Mouse (Mus musculus): ENCODE results near the gene Tldc1.

The Tldc1 gene

GRCm38 (mm10) chr8:119801168-119801567 lies 23.0 kb upstream of the Tldc1 start:
- DNase-seq (ENCODE audit: low read depth), result peak; percentile 81

- DNase-seq (ENCODE audit: low read depth), result no peak
Measured at GRCm38 (mm10) chr8:119798965-119799264, 20.7 kb upstream of the Tldc1 start.

- DNase-seq (ENCODE audit: low read depth), result peak; percentile 84
Measured at GRCm38 (mm10) chr8:119798170-119798964, 20.2 kb upstream of the Tldc1 start.

GRCm38 (mm10) chr8:119795651-119796050 lies 17.4 kb upstream of the Tldc1 start:
- no peak for DNase-seq (ENCODE audit: low read depth)

DNA sequence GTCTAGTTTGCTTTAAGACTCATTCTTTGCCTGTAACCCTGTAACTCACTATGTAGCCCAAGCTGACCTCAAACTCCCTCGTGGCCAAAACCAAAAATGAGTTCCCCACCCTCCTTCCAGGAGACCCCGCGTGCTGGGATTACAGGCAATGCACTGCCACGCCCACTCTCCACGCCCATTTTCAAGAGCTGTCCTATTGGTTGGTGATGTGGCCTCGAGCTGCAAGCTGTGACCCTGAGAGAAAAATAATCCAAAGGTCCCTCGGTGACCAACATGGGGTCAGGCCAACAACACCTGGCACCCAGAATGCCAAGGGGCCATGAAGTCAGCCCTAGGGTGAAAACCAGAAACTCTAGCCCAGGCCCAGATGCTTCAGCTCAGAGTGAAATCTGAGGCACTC lies 16.5 kb upstream of the Tldc1 start:
- no peak for DNase-seq (ENCODE audit: low read depth)

GRCm38 (mm10) chr8:119791804-119792704 lies 13.8 kb upstream of the Tldc1 start:
- peak; percentile 75 for DNase-seq (ENCODE audit: low read depth)

DNA sequence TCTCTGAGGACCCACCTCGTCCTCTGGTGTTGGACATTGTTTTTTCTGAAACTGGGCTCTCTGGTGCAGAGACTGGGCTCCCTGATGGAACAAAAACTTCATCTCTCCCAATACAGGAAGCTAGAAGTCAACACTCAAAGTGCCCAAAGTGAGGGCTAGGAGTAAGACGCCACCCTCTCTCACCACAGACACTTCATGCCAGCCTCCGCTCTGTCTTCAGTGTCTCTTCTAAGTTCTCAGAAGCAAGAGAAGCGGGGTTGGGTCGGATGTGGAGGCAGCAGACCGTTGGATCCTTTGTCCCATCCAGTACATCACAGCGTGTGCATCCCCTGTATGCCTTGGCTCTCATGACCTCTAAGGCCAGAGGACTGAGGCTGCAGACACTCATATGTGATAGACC lies 11.4 kb upstream of the Tldc1 start:
- no peak for DNase-seq (ENCODE audit: low read depth)

DNA sequence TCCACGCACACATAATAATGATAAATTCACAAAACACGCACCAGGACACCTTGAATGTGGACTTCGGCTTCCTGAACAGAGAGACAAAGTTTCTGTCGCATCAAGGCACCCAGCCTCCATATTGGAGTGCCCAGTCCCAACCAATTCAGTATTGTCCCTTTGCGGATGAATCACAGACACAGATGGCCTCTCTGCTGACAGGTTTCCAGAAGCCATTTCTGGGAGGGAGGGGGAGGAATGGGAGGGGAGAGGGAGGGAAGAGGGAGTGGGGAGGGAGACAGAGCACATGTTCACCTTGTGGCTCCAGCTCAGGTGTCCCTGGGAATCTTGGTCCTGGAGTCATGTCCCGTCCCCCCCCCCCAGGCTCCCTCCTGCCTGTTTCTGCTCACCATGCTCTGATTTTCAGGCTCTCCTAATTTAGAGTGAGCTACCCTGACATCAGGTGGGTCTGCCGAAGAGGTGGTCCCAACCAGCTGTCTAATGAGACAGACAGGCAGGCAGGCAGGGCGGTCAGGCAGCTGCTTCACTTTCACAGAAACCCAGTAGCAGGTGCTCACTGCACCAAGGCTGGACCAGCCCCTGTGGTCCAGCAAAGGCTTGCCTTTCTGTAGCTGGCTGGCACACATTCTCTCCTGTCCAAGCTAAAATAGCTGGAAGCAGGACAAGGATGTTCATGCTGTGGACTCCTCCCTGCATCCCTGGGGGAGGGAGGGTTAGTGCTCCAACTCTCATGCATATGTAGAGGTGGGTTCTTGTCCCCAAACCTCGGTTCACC lies 10.6 kb upstream of the Tldc1 start:
- no peak for DNase-seq (ENCODE audit: low read depth)

- no peak for DNase-seq (ENCODE audit: low read depth)
Measured at GRCm38 (mm10) chr8:119787341-119787740, 9.1 kb upstream of the Tldc1 start.

DNA sequence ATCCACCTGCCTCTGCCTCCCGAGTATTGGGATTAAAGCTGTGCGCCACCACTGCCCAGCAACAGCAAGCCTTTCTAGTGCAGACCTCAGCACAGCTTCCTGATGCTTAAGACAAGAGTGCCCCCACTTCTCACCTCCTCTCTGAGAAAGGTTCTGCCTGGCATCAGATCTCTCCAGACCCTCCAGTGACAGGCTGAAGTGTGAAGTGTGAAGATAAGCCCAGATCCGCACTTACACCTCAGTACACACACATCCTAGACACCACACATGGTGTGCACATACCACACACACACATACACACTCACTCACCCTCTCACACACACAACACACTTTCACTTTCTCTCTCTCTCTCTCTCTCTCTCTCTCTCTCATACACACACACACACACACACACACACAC lies 8.7 kb upstream of the Tldc1 start:
- no peak for DNase-seq (ENCODE audit: low read depth)

DNA sequence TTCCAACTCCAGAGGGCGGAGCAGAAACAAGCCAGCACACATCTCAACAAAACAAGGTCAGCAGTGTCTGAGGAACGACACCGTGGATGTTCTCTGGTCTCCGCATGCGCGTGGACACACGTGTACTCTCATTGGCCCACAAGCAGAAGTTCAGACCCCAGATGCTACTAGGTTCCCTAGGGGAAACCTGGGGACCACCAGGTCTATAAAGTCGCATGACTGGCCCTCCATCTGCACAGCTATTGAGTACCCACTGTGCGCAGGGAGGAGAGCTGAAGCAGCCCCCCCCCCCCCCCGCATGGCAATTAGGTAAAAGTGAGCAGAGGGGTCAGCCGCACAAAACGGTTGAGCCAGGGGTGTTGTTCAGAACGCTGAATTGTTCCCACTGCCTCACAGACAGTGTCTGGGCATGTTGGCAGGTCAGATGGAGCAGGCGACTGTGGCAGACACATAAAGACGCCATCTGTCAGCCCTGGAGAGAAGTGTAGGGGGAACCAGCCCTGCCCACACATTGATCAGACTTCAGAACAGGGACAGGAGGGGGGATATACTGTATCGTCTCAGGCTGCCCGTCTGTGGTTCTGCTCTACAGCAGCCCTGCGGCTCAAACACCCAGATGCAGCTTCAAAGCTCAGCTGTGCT lies 7.7 kb upstream of the Tldc1 start:
- no peak for DNase-seq (ENCODE audit: low read depth)

- no peak for DNase-seq (ENCODE audit: low read depth)
Measured at GRCm38 (mm10) chr8:119784676-119785075, 6.5 kb upstream of the Tldc1 start.

DNA sequence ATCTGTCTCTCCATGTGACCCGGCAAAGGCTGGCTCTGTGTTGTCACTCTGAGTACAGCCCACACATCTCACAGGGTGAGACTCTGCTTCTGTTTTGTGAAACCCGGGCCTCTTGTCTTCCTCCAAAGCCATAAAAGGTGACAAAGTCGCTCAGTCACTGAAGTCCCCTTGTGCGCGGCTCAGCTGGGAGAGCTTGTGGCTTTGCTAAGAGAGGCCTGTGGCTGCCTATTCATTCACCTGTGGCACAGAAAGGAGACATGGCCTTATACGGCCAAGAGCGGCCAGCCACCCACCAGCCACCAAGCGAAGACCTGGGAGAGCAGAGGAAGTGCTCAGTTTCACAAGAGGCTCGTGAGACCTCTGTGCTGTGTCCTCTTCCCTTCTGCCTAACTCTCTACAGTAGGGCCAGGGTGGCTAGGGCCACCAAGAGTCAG lies 5.9 kb upstream of the Tldc1 start:
- no peak for DNase-seq (ENCODE audit: low read depth)

GRCm38 (mm10) chr8:119783579-119783978 lies 5.4 kb upstream of the Tldc1 start:
- DNase-seq (ENCODE audit: low read depth), result no peak

- DNase-seq (ENCODE audit: low read depth), result peak; percentile 92
Measured at GRCm38 (mm10) chr8:119782715-119783114, 4.5 kb upstream of the Tldc1 start.

- peak; percentile 43 for DNase-seq (ENCODE audit: low read depth)
Measured at GRCm38 (mm10) chr8:119781086-119781840, 3.0 kb upstream of the Tldc1 start.

GRCm38 (mm10) chr8:119780402-119781049 lies 2.3 kb upstream of the Tldc1 start:
- no peak for DNase-seq (ENCODE audit: low read depth)

GRCm38 (mm10) chr8:119779013-119779737 lies 959 bp upstream of the Tldc1 start:
- DNase-seq (ENCODE audit: low read depth), result peak; percentile 93

DNA sequence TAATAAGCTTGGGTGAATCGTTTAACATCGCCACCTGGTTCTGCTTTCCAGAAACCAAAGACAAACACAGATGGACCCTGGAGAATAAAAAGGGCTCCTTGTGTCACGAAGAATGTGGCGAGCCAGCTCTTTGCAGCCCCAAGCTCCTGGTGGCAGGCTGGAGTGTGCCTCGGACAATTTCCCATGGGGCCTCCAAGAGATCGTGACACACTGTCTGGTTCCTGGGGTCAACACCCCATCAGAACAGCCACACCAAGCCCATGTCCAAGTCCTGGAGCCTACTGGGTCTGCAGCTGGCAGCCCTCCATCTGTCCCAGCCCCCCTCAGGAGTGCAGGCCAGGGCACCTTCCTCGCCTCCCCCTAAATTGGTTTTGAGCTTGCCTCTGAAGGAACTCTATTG lies 451 bp downstream of the Tldc1 start:
- no peak for DNase-seq (ENCODE audit: low read depth)

DNA sequence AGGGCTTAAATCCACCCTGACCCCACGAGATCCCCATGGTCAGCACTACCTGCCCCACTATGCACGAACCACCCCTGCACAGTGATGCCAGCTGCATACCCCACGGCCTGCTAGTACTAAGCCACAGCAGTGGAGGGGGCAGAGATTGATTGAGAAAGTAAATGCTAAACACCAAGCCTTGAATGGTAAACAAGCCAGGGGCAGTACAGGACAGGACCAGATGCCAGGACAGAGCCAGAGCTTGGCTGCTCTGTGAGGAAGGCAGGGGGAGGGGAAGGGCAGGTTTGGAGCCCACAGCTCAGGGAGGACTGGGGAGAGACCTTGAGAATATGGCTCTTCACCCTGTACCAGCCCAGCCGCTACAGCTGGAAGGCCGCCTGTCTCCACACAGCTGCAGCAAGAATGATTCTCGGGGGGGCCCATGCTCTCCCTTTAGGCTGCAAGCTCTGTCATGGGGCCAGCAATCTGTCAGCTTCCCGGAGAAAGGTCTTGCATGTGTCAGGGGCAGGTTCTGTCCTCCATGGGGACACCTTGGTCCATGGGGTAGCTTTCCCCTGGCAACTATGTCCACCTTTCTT lies 1.5 kb downstream of the Tldc1 start:
- DNase-seq (ENCODE audit: low read depth), result peak; percentile 55
